In the genomic region with DNA sequence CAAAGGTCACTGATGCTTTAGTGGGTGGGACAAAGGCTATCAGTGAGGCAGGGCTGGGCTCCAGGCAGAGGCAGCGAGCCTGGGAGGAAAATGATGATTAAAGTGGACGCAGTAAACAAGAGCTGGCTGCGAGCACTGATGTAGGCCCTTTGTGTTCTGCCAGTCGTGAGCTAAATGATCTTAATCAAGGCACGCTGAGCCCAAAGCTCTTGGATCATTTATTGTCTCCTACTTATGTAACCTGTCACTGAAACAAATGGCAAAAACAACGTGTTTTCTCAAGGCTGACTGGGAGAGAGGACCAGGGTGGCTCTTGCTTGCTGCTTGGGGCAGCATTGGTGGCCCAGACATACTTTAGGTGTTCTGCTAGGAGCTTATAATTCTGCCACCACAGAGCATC, we compare ENCODE assay signal across 19 mouse cellular contexts.
DNase-seq lines count a peak whose midpoint lies in the region; ATAC-seq lines count a peak whose summit lies in the region.
"Had no signal": no experiment of that assay in that cellular context is flagged by ENCODE, and none has a peak within 500 bp of the region (broad histone marks: within the 10 kb centered on the region; RNA-seq: fewer than 3 reads in every experiment).

No protein-coding gene starts in this region.

- peaks cover 5% of the 10 kb centered on the region; the same call in 1 of the 2 replicates for H3K4me1 ChIP-seq in forebrain, embryonic 14.5 days (ENCODE audit: control insufficient read depth, insufficient read depth, low read length)
- peaks cover 16% of the 10 kb centered on the region for H3K4me1 ChIP-seq in forebrain, embryonic 13.5 days
- peaks cover 8% of the 10 kb centered on the region; the same call in 1 of the 2 replicates for H3K4me1 ChIP-seq in midbrain, embryonic 12.5 days
- H3K4me1 ChIP-seq in midbrain, embryonic 11.5 days (ENCODE audit: control insufficient read depth, insufficient read depth, low read length): no peaks in the 10 kb centered on the region
- no peaks in the 10 kb centered on the region for H3K4me1 ChIP-seq in limb, embryonic 10.5 days
- H3K4me1 ChIP-seq: embryonic facial prominence, embryonic 12.5 days; heart, embryonic 13.5 days had no signal

- H3K4me2 ChIP-seq in forebrain, embryonic 14.5 days (ENCODE audit: low read length): no peak overlapping the region
- H3K4me2 ChIP-seq in forebrain, embryonic 13.5 days: no peak overlapping the region
- no peak overlapping the region for H3K4me2 ChIP-seq in midbrain, embryonic 12.5 days (replicated peaks)
- H3K4me2 ChIP-seq in midbrain, embryonic 11.5 days: no peak overlapping the region
- H3K4me2 ChIP-seq: embryonic facial prominence, embryonic 12.5 days; heart, embryonic 13.5 days; hindbrain, embryonic 14.5 days had no signal

- H3K36me3 ChIP-seq in forebrain, embryonic 14.5 days (ENCODE audit: control insufficient read depth, insufficient read depth, low read length): no peaks in the 10 kb centered on the region
- H3K36me3 ChIP-seq in forebrain, embryonic 13.5 days (ENCODE audit: poor library complexity, severe bottlenecking): no peaks in the 10 kb centered on the region
- H3K36me3 ChIP-seq in midbrain, embryonic 12.5 days: no peaks in the 10 kb centered on the region
- H3K36me3 ChIP-seq in midbrain, embryonic 11.5 days (ENCODE audit: control insufficient read depth, insufficient read depth, low read length): no peaks in the 10 kb centered on the region
- H3K36me3 ChIP-seq in limb, embryonic 10.5 days: no peaks in the 10 kb centered on the region
- H3K36me3 ChIP-seq: embryonic facial prominence, embryonic 12.5 days; G1E; heart, embryonic 13.5 days had no signal

- no peaks in the 10 kb centered on the region for H3K9me3 ChIP-seq in forebrain, embryonic 14.5 days (replicated peaks; ENCODE audit: control insufficient read depth, low read length)
- H3K9me3 ChIP-seq in forebrain, embryonic 13.5 days (replicated peaks): no peaks in the 10 kb centered on the region
- H3K9me3 ChIP-seq in midbrain, embryonic 12.5 days: no peaks in the 10 kb centered on the region
- H3K9me3 ChIP-seq in midbrain, embryonic 11.5 days (ENCODE audit: control insufficient read depth, low read length): no peaks in the 10 kb centered on the region
- no peaks in the 10 kb centered on the region for H3K9me3 ChIP-seq in limb, embryonic 10.5 days (replicated peaks)
- H3K9me3 ChIP-seq: embryonic facial prominence, embryonic 12.5 days; heart, embryonic 13.5 days had no signal

- no peaks in the 10 kb centered on the region for H3K27me3 ChIP-seq in forebrain, embryonic 14.5 days (replicated peaks; ENCODE audit: control insufficient read depth, insufficient read depth, low read length)
- H3K27me3 ChIP-seq in forebrain, embryonic 13.5 days: no peaks in the 10 kb centered on the region
- no peaks in the 10 kb centered on the region; the same call in 1 of the 2 replicates for H3K27me3 ChIP-seq in midbrain, embryonic 12.5 days
- H3K27me3 ChIP-seq in midbrain, embryonic 11.5 days (ENCODE audit: control insufficient read depth, insufficient read depth, low read length): no peaks in the 10 kb centered on the region; the same call in 1 of the 2 replicates
- no peaks in the 10 kb centered on the region for H3K27me3 ChIP-seq in limb, embryonic 10.5 days (ENCODE audit: low read depth, poor library complexity, severe bottlenecking)
- H3K27me3 ChIP-seq: embryonic facial prominence, embryonic 12.5 days; heart, embryonic 13.5 days had no signal

- WGBS in forebrain, embryonic 14.5 days: 9% methylated on average over 6 of the region's 6 CpGs
- 8% methylated on average over 6 of the region's 6 CpGs for WGBS in forebrain, embryonic 13.5 days
- WGBS in midbrain, embryonic 12.5 days: 36% methylated on average over 6 of the region's 6 CpGs
- WGBS in midbrain, embryonic 11.5 days: 40% methylated on average over 6 of the region's 6 CpGs
- 49% methylated on average over 6 of the region's 6 CpGs for WGBS in limb, embryonic 10.5 days

- H3K4me3 ChIP-seq in forebrain, embryonic 14.5 days (ENCODE audit: low read depth, low read length): no peak overlapping the region
- no peak overlapping the region for H3K4me3 ChIP-seq in forebrain, embryonic 13.5 days
- H3K4me3 ChIP-seq in midbrain, embryonic 12.5 days: no peak overlapping the region
- no peak overlapping the region for H3K4me3 ChIP-seq in midbrain, embryonic 11.5 days (ENCODE audit: low read depth, low read length)
- H3K4me3 ChIP-seq in limb, embryonic 10.5 days: no peak overlapping the region
- H3K4me3 ChIP-seq: embryonic facial prominence, embryonic 12.5 days; heart, embryonic 13.5 days had no signal

- peak; percentile 37; the same call in 1 of the 2 replicates for ATAC-seq in forebrain, embryonic 14.5 days
- no peak for ATAC-seq in forebrain, embryonic 13.5 days
- no peak for ATAC-seq in midbrain, embryonic 12.5 days (ENCODE audit: low FRiP score, low read depth)
- no peak for ATAC-seq in midbrain, embryonic 11.5 days (ENCODE audit: low FRiP score)
- ATAC-seq: CD4-positive, CD25-positive, alpha-beta regulatory T cell, adult 4 months; forebrain, postnatal 0 days; intestine, embryonic 16.5 days had no signal

- DNase-seq in adrenal gland, adult (ENCODE audit: inconsistent age in 2 of 2, low spot score in 1 of 2): peak; percentile 14 to 28
- DNase-seq in adrenal gland, postnatal 4 days (ENCODE audit: low spot score in 2 of 2): no peak
- DNase-seq in forebrain, embryonic 14.5 days (ENCODE audit: low spot score): peak; percentile 53
- no peak for DNase-seq in midbrain, embryonic 11.5 days (ENCODE audit: low spot score, missing footprints)
- no peak for DNase-seq in limb, embryonic 10.5 days (ENCODE audit: low spot score)
- DNase-seq: adrenal gland, postnatal 25 days; B cell, adult 2 months; cerebellum, adult 11-12 months; cerebellum, adult 9-10 months; forebrain, postnatal 0 days; gastrocnemius, postnatal 25 days had no signal

- no peak overlapping the region for H3K9ac ChIP-seq in forebrain, embryonic 14.5 days (ENCODE audit: low read length)
- H3K9ac ChIP-seq in forebrain, embryonic 13.5 days: no peak overlapping the region
- 0 out of 2 replicates have a peak overlapping the region, but pooled peaks have one; percentile 11 for H3K9ac ChIP-seq in midbrain, embryonic 12.5 days (replicated peaks)
- no peak overlapping the region for H3K9ac ChIP-seq in midbrain, embryonic 11.5 days (ENCODE audit: low read length)
- H3K9ac ChIP-seq: embryonic facial prominence, embryonic 12.5 days; forebrain, postnatal 0 days; heart, embryonic 13.5 days; hindbrain, embryonic 14.5 days had no signal

- no peak overlapping the region for H3K27ac ChIP-seq in forebrain, embryonic 14.5 days (ENCODE audit: low read depth, low read length)
- no peak overlapping the region for H3K27ac ChIP-seq in forebrain, embryonic 13.5 days
- no peak overlapping the region for H3K27ac ChIP-seq in midbrain, embryonic 12.5 days (replicated peaks)
- H3K27ac ChIP-seq in midbrain, embryonic 11.5 days (ENCODE audit: low read depth, low read length): no peak overlapping the region
- H3K27ac ChIP-seq in limb, embryonic 10.5 days: no peak overlapping the region
- H3K27ac ChIP-seq: embryonic facial prominence, embryonic 12.5 days; heart, embryonic 13.5 days; hindbrain, embryonic 14.5 days had no signal

Comparison
In these comparisons a context has a peak if more than half of its experiments do, and no peak if none do; other contexts are left out.
1. DNase-seq: peak in adrenal gland, adult (2 of 2) and forebrain, embryonic 14.5 days (single experiment); none in adrenal gland, postnatal 4 days (0 of 2), midbrain, embryonic 11.5 days (single experiment) and limb, embryonic 10.5 days (single experiment).